Mouse (Mus musculus) erythroblast, embryonic 14.5 days (primary cell): ENCODE results near the gene Macrod1. TPM values are rescaled to one million over a fixed set of nuclear protein-coding genes. Genes with fewer than 3 reads are reported as not detected.

ENCODE experiments used
- H3K27me3 ChIP-seq: 2 replicates; pipeline ENCODE4 v1.6.1; 2012; ENCODE audit warnings: inconsistent platforms; ENCODE audit not compliant: control insufficient read depth
- H3K36me3 ChIP-seq: 2 replicates; pipeline ENCODE4 v1.6.1; 2012; ENCODE audit warnings: mild to moderate bottlenecking, inconsistent platforms; ENCODE audit not compliant: control insufficient read depth
- H3K4me1 ChIP-seq: 2 replicates; pipeline ENCODE4 v1.6.1; 2012; ENCODE audit warnings: inconsistent platforms; ENCODE audit not compliant: control insufficient read depth
- H3K4me3 ChIP-seq: replicated peaks from 2 replicates; pipeline ENCODE3; 2012; ENCODE audit warnings: moderate library complexity, mild to moderate bottlenecking, inconsistent platforms
- H3K9me3 ChIP-seq: 2 replicates; pipeline ENCODE4 v1.6.1; 2012; ENCODE audit warnings: low read length, inconsistent platforms, mixed read lengths; ENCODE audit not compliant: control insufficient read depth
- GATA1 ChIP-seq: IDR thresholded peaks from 2 replicates; pipeline ENCODE4 v1.6.1; 2012; ENCODE audit warnings: low read length, inconsistent platforms, mixed read lengths
- TAL1 ChIP-seq: IDR thresholded peaks from 3 replicates; pipeline ENCODE4 v1.6.1; 2012; ENCODE audit warnings: low read length, inconsistent platforms, mixed read lengths
- polyA plus RNA-seq: library from polyadenylated mRNA; stranded (reverse); fragments of >175 nt; gene quantifications from 2 replicates; pipeline ENCODE4 v1.2.3, GENCODE M21; 2012

The Macrod1 gene
- 1.3 and 2.0 TPM in 2 replicates for polyA plus RNA-seq

- Histone ChIP-seq H3K4me3 (peak within 1 kb of the TSS; percentile 71), H3K4me1 (peaks cover 34% of the 10 kb centered on the region), H3K36me3 (no peaks in the 10 kb centered on the region), H3K27me3 (peaks cover 6% of the 10 kb centered on the region), H3K9me3 (no peaks in the 10 kb centered on the region)
- TF ChIP-seq TAL1 (no peak), GATA1 (no peak)
Measured at GRCm38 (mm10) chr19:7056248-7057087, at the start of gene Macrod1. Gene Macrod1, plus strand, starts transcription at chr19:7056810.

DNA sequence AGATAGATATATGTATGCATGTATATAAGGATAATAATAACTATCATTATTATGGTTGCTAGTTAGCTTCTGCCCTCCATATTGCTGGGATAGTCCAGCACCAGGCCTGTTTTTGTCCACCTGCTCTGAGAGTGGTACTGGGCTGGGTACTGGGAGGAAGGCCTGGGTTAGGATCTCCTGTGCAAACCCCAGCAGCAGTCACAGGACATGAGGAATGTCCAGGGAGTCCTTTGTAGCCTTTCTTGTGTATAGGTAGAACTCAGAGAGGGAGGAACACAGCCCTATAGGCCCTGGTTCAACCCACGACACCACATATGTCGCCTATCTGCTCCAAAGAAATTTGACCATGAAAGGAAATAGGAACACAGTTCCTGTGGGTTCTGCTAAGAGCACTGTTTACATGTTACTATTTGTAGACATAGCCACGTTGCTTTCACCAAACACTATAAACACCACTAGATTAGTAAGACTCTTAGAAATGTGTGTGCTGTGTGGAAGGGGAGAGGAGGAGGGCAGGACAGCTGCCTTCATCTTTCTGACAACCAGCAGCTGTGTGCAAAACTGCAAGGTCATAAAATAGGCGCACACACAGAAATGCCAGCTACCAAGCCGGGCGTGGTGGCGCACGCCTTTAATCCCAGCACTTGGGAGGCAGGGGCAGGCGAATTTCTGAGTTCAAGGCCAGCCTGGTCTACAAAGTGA, 49.6 kb upstream of the Macrod1 start:
- Histone ChIP-seq H3K4me3 (no peak overlapping the region), H3K4me1 (peaks cover 4% of the 10 kb centered on the region)

GRCm38 (mm10) chr19:7012426-7012825, 44.2 kb upstream of the Macrod1 start:
- TF ChIP-seq TAL1 (no peak), GATA1 (no peak)
- peaks cover 34% of the 10 kb centered on the region for H3K4me1 ChIP-seq
- H3K36me3 ChIP-seq, result peaks cover 80% of the 10 kb centered on the region
- no peaks in the 10 kb centered on the region for H3K9me3 ChIP-seq
- no peak overlapping the region for H3K4me3 ChIP-seq
- no peaks in the 10 kb centered on the region for H3K27me3 ChIP-seq

More for the DNA sequence above, 49.6 kb upstream of the Macrod1 start:
- no peaks in the 10 kb centered on the region for H3K9me3 ChIP-seq
- TF ChIP-seq GATA1, result no peak
- no peak for TF ChIP-seq TAL1
- no peaks in the 10 kb centered on the region for H3K27me3 ChIP-seq
- H3K36me3 ChIP-seq, result peaks cover 77% of the 10 kb centered on the region

DNA sequence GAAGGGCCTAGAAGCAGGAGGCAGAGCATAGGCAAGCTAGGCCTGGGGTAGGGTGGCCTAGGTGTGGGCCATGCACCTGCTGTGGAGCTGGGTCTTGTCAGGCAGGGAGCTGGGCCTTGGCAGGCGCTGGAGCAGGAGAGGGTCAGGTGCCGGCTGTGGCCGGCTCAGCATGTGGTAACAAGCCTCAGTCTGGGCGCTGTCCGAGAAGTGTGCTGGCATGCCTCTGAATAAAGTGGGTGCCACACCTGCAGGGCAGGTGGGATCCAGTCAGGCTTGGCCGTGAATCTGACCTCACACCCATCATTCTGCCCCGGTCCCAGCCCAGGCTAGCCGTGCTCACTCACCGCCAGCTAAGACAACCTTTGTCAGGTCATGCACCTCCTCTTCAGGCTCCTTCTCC, 42.6 kb upstream of the Macrod1 start:
- Histone ChIP-seq H3K36me3 (peaks cover 83% of the 10 kb centered on the region), H3K9me3 (no peaks in the 10 kb centered on the region), H3K4me1 (peaks cover 48% of the 10 kb centered on the region), H3K27me3 (no peaks in the 10 kb centered on the region), H3K4me3 (no peak overlapping the region)
- TF ChIP-seq TAL1 (no peak), GATA1 (no peak)

DNA sequence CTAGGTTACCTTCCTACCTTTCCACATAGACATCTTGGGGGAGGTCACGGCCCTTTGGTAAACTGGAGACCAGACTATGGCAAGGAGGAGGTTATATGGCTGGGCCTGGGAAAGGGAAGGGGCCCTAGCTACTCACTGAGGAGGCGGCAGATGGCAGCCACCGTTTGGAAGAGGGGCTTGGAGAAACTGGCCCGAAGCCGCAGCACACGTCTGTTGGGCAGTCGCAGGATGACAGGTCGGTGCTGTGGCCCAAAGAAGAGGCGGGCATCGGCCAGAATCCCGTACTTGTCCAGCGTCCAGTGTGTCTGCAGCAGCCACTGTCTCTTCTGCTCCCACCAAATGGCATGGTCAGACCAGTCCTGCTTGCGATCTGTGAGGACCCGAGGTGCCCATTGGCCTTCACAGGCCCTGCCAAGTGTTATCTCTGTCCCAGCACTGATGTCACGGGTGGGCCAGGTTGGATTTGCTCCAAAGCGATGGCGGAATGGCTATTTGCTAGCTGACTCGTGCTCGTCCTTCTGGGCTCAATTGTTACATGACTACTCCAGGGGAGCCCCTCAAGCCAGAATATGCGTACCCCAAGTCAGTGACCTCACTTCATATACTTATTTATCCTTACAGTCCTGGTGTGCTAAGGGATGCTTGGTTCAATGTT, 42.0 kb upstream of the Macrod1 start:
- Histone ChIP-seq H3K9me3 (no peaks in the 10 kb centered on the region), H3K4me3 (no peak overlapping the region), H3K36me3 (peaks cover 84% of the 10 kb centered on the region), H3K4me1 (peaks cover 54% of the 10 kb centered on the region), H3K27me3 (no peaks in the 10 kb centered on the region)
- TF ChIP-seq TAL1 (no peak), GATA1 (no peak)

DNA sequence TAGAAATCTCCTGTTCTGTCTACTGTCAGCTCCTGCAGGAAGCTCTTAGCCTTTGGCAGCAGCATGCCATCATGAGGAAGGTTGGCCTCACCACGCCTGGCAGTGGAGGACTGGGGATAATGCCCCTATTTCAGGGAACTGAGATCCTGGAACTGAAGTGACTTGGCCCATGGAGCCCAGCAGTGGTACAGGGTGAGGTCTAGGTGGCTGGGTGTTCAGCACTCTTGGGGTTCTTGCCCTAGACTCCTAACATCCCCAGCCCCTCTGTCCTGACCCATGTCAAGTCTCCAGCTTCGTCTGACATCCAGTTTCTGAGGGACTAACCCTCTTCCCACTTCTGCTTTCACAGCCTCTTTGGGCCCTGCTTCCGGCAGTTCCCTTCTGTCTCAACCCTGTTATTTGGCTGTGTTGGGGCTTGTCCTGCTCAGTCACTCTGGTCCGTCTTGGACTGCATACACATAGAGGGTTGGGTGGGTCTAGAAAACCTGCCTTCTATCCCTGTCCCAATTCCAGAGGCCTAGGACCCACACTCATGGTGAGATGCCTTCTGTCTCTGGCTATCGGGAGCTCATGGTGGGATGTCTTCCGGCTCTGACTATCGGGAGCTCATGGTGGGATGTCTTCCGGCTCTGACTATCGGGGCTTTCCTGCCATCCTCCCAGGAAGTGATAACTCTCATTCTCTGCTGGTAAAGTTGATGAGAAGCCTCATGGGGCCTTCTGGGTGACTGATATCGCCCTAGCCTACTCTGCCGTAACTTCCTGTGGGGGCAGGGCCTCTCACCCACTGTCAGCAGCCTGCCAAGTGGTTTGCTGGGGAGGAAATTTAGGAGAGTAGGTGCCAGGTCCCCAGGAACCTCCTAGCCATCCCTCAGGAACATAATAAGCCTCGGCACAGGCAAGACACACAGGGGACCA, 38.8 kb upstream of the Macrod1 start:
- H3K27me3 ChIP-seq, result no peaks in the 10 kb centered on the region
- no peaks in the 10 kb centered on the region for H3K9me3 ChIP-seq
- peaks cover 95% of the 10 kb centered on the region for H3K36me3 ChIP-seq
- peaks cover 65% of the 10 kb centered on the region for H3K4me1 ChIP-seq
- H3K4me3 ChIP-seq, result peak overlapping the region; percentile 71
- TF ChIP-seq GATA1 (peak; percentile 57), TAL1 (peak; percentile 40; the same call in 2 of the 3 replicates)

GRCm38 (mm10) chr19:7018546-7018945, 38.1 kb upstream of the Macrod1 start:
- TF ChIP-seq GATA1, result no peak
- no peak for TF ChIP-seq TAL1
- Histone ChIP-seq H3K36me3 (peaks cover 95% of the 10 kb centered on the region), H3K4me1 (peaks cover 60% of the 10 kb centered on the region), H3K27me3 (no peaks in the 10 kb centered on the region), H3K9me3 (no peaks in the 10 kb centered on the region), H3K4me3 (peak overlapping the region; percentile 71)

DNA sequence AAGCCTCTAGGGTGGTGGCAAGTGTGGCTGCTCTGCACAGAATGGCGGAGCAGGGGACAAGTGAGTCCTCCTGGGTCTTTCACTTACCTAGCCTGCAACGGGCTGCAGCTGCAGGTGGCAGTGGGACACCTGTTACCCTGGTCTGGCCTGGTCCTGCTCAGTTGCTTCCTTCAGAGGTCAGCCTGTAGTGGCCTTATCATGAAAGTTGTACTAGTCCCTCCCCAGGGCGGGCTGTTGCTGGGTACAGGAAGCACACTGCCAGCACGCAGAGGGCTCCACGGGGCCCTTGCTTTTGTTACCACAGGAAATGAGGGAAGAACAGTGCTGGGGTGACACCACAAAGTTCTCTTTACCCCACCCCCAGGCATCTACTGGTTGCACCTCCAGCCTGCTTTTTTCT, 37.4 kb upstream of the Macrod1 start, which contains the start of gene Fermt3:
Gene Fermt3, minus strand, starts transcription at position 279 of the 400 bp plus-strand sequence.
- no peak for TF ChIP-seq TAL1
- no peak for TF ChIP-seq GATA1
- H3K4me1 ChIP-seq, result peaks cover 56% of the 10 kb centered on the region
- H3K4me3 ChIP-seq, result peak within 1 kb of the TSS; percentile 71
- H3K36me3 ChIP-seq, result peaks cover 95% of the 10 kb centered on the region
- no peaks in the 10 kb centered on the region for H3K9me3 ChIP-seq
- H3K27me3 ChIP-seq, result no peaks in the 10 kb centered on the region
